Mouse (Mus musculus): ENCODE results near the gene Sema3c. TPM values are rescaled to one million over a fixed set of nuclear protein-coding genes. Genes with fewer than 3 reads are reported as not detected.

Gene Sema3c
- polyA plus RNA-seq, 1 experiment from 2014 or later, result 11.6 TPM

DNA sequence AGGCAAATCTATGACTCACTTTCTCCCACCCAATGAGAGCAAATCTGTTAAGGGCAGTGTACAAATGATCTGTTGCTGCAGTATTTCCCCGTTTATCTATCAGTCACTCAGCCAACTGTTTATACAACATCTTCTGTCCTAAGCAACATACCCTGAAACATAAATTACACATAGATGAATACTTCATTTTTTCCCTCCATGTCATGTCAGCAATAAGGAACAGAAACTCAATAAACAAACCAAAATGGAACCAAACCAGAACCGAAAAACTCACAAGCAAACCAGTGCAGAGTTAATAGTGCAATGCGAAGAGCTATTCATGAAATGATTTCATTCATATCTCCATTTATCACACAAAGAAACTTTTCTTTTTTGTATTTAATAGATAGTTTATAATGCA is 17.8 kb downstream of the Sema3c start:
- Histone ChIP-seq H3K36me3 (ENCODE audit: control insufficient read depth, insufficient read depth, low read length) (no peaks in the 10 kb centered on the region), H3K27me3 (ENCODE audit: control insufficient read depth, insufficient read depth, low read length) (no peaks in the 10 kb centered on the region), H3K9ac (ENCODE audit: low read length) (no peak overlapping the region), H3K4me3 (ENCODE audit: control insufficient read depth in 1 of 2, insufficient read depth in 1 of 2, low read depth in 1 of 2, low read length in 2 of 2) (no peak overlapping the region), H3K4me1 (ENCODE audit: control insufficient read depth in 2 of 2, insufficient read depth in 2 of 2, low read length in 2 of 2) (no peaks in the 10 kb centered on the region), H3K27ac (replicated peaks in 1 of 2; ENCODE audit: control insufficient read depth in 1 of 2, insufficient read depth in 1 of 2, low read depth in 2 of 2, low read length in 2 of 2) (no peak overlapping the region), H3K9me3 (ENCODE audit: control insufficient read depth, low read length) (no peaks in the 10 kb centered on the region), H3K4me2 (ENCODE audit: low read length) (no peak overlapping the region)
- 83% methylated on average over 3 of the region's 3 CpGs for WGBS
- ATAC-seq (ENCODE audit: insufficient number of reproducible peaks, insufficient read depth, low FRiP score, low read depth), result no peak

DNA sequence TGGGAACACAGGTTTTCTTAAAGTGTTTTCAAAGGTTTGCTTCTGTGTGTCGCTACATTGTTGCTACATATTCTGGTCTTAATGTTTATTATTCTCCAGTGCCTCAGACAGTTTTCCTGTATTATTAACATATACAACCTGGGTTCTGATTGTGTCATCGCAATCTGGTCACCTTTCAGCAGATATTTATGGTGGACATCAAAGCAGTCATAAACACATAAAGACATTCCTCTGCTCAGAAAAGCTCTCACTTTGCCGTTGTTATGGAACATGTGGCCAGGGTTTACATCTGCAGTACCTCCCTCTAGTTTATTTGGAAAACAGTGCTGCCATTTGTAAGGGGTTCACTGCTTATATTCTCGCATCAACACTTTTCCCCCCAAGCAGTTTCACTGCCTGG is 27.6 kb downstream of the Sema3c start:
- Histone ChIP-seq H3K9me3 (ENCODE audit: control insufficient read depth, low read length) (no peaks in the 10 kb centered on the region), H3K4me2 (ENCODE audit: low read length) (no peak overlapping the region), H3K36me3 (ENCODE audit: control insufficient read depth, insufficient read depth, low read length) (no peaks in the 10 kb centered on the region), H3K4me1 (ENCODE audit: control insufficient read depth in 2 of 2, insufficient read depth in 2 of 2, low read length in 2 of 2) (no peaks in the 10 kb centered on the region), H3K4me3 (ENCODE audit: control insufficient read depth in 1 of 2, insufficient read depth in 1 of 2, low read depth in 1 of 2, low read length in 2 of 2) (no peak overlapping the region), H3K27me3 (ENCODE audit: control insufficient read depth, insufficient read depth, low read length) (no peaks in the 10 kb centered on the region), H3K9ac (ENCODE audit: low read length) (no peak overlapping the region), H3K27ac (replicated peaks in 1 of 2; ENCODE audit: control insufficient read depth in 1 of 2, insufficient read depth in 1 of 2, low read depth in 2 of 2, low read length in 2 of 2) (no peak overlapping the region)
- no peak for ATAC-seq (ENCODE audit: insufficient number of reproducible peaks, insufficient read depth, low FRiP score, low read depth)
- 78% methylated on average over 4 of the region's 4 CpGs for WGBS

DNA sequence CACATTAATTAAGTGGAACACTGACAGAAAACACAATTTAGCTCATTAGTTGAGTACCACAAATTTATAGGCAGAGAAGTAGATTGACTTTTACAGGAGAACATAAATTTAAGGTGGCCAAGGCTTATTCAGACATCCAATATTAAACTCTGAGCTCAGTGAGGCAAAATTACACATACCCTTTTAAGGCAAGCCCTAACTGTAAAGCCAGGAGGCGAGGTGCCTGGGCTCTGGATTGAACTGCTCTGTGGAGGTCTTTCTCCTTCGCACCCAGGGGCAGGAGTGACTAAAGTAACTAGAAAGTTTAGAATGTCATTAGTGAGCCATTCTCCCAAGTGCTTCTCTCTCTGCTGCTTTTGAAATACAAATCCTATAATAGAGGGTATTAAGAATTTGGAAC is 46.5 kb downstream of the Sema3c start:
- Histone ChIP-seq H3K27me3 (ENCODE audit: control insufficient read depth, insufficient read depth, low read length) (no peaks in the 10 kb centered on the region), H3K4me2 (ENCODE audit: low read length) (no peak overlapping the region), H3K4me1 (ENCODE audit: control insufficient read depth in 2 of 2, insufficient read depth in 2 of 2, low read length in 2 of 2) (no peaks in the 10 kb centered on the region), H3K4me3 (ENCODE audit: control insufficient read depth in 1 of 2, insufficient read depth in 1 of 2, low read depth in 1 of 2, low read length in 2 of 2) (no peak overlapping the region), H3K9ac (ENCODE audit: low read length) (no peak overlapping the region), H3K27ac (replicated peaks in 1 of 2; ENCODE audit: control insufficient read depth in 1 of 2, insufficient read depth in 1 of 2, low read depth in 2 of 2, low read length in 2 of 2) (no peak overlapping the region), H3K36me3 (ENCODE audit: control insufficient read depth, insufficient read depth, low read length) (no peaks in the 10 kb centered on the region), H3K9me3 (ENCODE audit: control insufficient read depth, low read length) (no peaks in the 10 kb centered on the region)
- 77% methylated on average over 2 of the region's 2 CpGs for WGBS
- no peak for ATAC-seq (ENCODE audit: insufficient number of reproducible peaks, insufficient read depth, low FRiP score, low read depth)

DNA sequence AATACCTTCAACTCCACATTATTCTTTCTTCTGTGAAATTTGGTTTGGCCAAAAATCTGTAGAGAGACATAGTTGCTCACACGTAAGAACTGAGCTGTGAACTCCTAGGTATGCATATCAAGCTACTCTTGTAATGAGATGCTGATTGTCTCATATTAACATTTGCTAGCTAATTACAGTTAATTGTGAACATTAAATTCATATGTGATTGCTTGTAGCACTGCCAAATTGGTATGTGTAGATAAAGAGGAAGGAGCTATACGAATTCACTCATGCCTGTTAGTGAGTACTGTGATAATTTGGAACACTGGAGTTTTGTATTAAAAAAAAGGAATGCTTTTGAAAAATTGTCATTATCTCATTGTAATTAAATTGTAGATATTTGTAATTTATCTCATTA is 48.5 kb downstream of the Sema3c start:
- no peaks in the 10 kb centered on the region for H3K9me3 ChIP-seq (ENCODE audit: control insufficient read depth, low read length)
- no peaks in the 10 kb centered on the region for H3K36me3 ChIP-seq (ENCODE audit: control insufficient read depth, insufficient read depth, low read length)
- no peak overlapping the region for H3K4me2 ChIP-seq (ENCODE audit: low read length)
- no peak overlapping the region for H3K27ac ChIP-seq (replicated peaks in 1 of 2; ENCODE audit: control insufficient read depth in 1 of 2, insufficient read depth in 1 of 2, low read depth in 2 of 2, low read length in 2 of 2)
- H3K4me1 ChIP-seq (ENCODE audit: control insufficient read depth in 2 of 2, insufficient read depth in 2 of 2, low read length in 2 of 2), result no peaks in the 10 kb centered on the region
- WGBS, result 81% methylated on average over 2 of the region's 2 CpGs
- no peaks in the 10 kb centered on the region for H3K27me3 ChIP-seq (ENCODE audit: control insufficient read depth, insufficient read depth, low read length)
- ATAC-seq (ENCODE audit: insufficient number of reproducible peaks, insufficient read depth, low FRiP score, low read depth), result no peak
- H3K9ac ChIP-seq (ENCODE audit: low read length), result no peak overlapping the region
- no peak overlapping the region for H3K4me3 ChIP-seq (ENCODE audit: control insufficient read depth in 1 of 2, insufficient read depth in 1 of 2, low read depth in 1 of 2, low read length in 2 of 2)

DNA sequence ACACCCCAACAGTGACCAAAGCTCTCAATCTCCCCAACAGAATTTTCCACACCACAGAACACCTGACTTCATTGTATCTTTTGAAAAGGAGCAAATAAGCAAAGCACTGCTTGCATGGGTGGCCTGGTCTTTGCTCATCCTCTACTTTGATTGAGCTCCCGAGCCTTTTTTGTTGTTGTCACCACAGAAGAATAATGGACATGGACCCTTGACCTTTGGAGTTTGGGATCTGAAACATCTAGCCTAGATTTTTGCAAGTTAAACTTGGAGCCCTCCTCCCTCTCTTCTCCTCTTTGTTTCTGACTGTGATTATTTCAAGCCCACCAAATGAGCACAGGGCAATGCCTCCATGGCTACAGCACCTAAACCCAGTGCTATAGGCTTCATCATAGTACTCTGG is 54.5 kb downstream of the Sema3c start:
- Histone ChIP-seq H3K4me3 (ENCODE audit: control insufficient read depth in 1 of 2, insufficient read depth in 1 of 2, low read depth in 1 of 2, low read length in 2 of 2) (no peak overlapping the region), H3K4me2 (ENCODE audit: low read length) (no peak overlapping the region), H3K9me3 (ENCODE audit: control insufficient read depth, low read length) (no peaks in the 10 kb centered on the region), H3K27ac (replicated peaks in 1 of 2; ENCODE audit: control insufficient read depth in 1 of 2, insufficient read depth in 1 of 2, low read depth in 2 of 2, low read length in 2 of 2) (no peak overlapping the region), H3K36me3 (ENCODE audit: control insufficient read depth, insufficient read depth, low read length) (no peaks in the 10 kb centered on the region), H3K9ac (ENCODE audit: low read length) (no peak overlapping the region), H3K4me1 (ENCODE audit: control insufficient read depth in 2 of 2, insufficient read depth in 2 of 2, low read length in 2 of 2) (no peaks in the 10 kb centered on the region), H3K27me3 (ENCODE audit: control insufficient read depth, insufficient read depth, low read length) (no peaks in the 10 kb centered on the region)
- no peak for ATAC-seq (ENCODE audit: insufficient number of reproducible peaks, insufficient read depth, low FRiP score, low read depth)
- whole genome bisulfite sequencing, result 74% methylated on average over 1 of the region's 1 CpGs

DNA sequence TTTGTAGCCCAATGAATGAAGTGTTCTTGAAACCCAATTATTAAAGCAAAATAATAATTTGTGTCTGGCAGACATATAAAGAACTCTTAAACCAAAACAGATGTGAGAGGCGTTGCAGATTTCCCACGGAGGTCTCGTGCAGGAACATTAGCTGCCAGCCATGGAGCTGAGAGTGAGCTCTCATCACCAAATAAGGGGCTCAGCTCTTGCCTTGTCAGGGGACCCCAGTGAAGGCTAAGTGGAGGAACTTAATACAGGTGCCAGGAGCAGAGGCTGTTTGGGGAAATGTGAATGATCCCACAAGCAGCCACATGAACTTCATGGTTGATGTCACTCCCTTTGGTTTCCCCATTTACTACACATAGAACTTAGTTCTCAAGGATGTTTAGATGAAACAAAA is 55.5 kb downstream of the Sema3c start:
- ATAC-seq (ENCODE audit: insufficient number of reproducible peaks, insufficient read depth, low FRiP score, low read depth), result no peak
- Histone ChIP-seq H3K4me3 (ENCODE audit: control insufficient read depth in 1 of 2, insufficient read depth in 1 of 2, low read depth in 1 of 2, low read length in 2 of 2) (no peak overlapping the region), H3K27ac (replicated peaks in 1 of 2; ENCODE audit: control insufficient read depth in 1 of 2, insufficient read depth in 1 of 2, low read depth in 2 of 2, low read length in 2 of 2) (no peak overlapping the region), H3K9me3 (ENCODE audit: control insufficient read depth, low read length) (no peaks in the 10 kb centered on the region), H3K4me1 (ENCODE audit: control insufficient read depth in 2 of 2, insufficient read depth in 2 of 2, low read length in 2 of 2) (no peaks in the 10 kb centered on the region), H3K36me3 (ENCODE audit: control insufficient read depth, insufficient read depth, low read length) (no peaks in the 10 kb centered on the region), H3K4me2 (ENCODE audit: low read length) (no peak overlapping the region), H3K9ac (ENCODE audit: low read length) (no peak overlapping the region; the same call in 1 of the 2 replicates), H3K27me3 (ENCODE audit: control insufficient read depth, insufficient read depth, low read length) (no peaks in the 10 kb centered on the region)
- 27% methylated on average over 3 of the region's 3 CpGs for WGBS

DNA sequence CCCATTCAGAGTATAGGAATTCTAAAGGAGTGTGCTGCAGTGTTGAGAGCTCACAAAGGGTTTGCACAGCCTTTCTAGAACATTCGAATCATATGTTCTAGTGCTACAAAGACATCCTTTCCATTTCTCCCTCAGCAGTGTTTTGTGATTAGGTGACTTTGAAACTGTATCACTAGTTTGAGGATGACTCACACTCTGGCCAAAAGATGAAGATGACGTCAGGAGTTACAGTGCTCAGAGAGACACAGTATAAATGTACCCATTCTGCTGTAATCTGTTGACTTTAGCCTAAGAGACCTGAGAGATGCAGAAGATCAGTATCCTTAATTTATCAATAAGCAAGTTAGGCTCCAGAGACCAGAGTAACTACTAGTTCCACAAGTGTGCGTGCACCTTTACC is 65.4 kb downstream of the Sema3c start:
- no peak overlapping the region for H3K27ac ChIP-seq (replicated peaks in 1 of 2; ENCODE audit: control insufficient read depth in 1 of 2, insufficient read depth in 1 of 2, low read depth in 2 of 2, low read length in 2 of 2)
- no peaks in the 10 kb centered on the region for H3K36me3 ChIP-seq (ENCODE audit: control insufficient read depth, insufficient read depth, low read length)
- no peak overlapping the region for H3K9ac ChIP-seq (ENCODE audit: low read length)
- 73% methylated on average over 3 of the region's 3 CpGs for WGBS
- H3K4me3 ChIP-seq (ENCODE audit: control insufficient read depth in 1 of 2, insufficient read depth in 1 of 2, low read depth in 1 of 2, low read length in 2 of 2), result no peak overlapping the region
- no peak for ATAC-seq (ENCODE audit: insufficient number of reproducible peaks, insufficient read depth, low FRiP score, low read depth)
- H3K9me3 ChIP-seq (ENCODE audit: control insufficient read depth, low read length), result no peaks in the 10 kb centered on the region
- peaks cover 2 to 16% of the 10 kb centered on the region in 2 experiments; a peak in 3 of 4 replicates for H3K4me1 ChIP-seq (ENCODE audit: control insufficient read depth in 2 of 2, insufficient read depth in 2 of 2, low read length in 2 of 2)
- no peaks in the 10 kb centered on the region for H3K27me3 ChIP-seq (ENCODE audit: control insufficient read depth, insufficient read depth, low read length)
- no peak overlapping the region for H3K4me2 ChIP-seq (ENCODE audit: low read length)

DNA sequence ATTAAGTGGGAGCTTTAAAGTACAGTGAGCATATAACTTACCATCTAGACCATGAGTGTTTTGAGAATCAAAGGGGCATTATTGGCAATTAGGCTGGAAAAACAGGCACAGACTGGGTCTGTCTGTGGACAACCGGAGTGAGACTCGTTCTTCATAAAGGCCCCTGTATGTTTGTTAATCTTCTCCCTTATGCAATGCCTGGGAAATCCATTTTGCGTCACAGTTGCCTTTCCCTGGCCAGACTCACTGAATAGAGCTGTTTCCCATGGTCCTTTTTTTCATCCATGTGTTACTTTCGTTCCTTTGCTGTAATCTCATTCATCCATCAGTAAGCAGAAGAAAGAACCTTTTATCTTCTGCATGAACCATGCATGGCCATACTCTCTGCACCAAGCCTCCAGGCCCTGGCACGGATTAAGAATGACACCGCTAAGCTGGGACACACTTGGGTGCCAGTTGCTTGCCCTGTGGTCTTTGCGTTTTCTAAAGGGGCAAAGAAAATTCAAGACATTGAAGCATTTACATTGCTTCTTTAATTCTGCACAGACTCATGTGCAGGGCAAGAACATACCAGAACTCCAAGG is 73.7 kb downstream of the Sema3c start:
- ATAC-seq (ENCODE audit: insufficient number of reproducible peaks, insufficient read depth, low FRiP score, low read depth), result no peak
- H3K27me3 ChIP-seq (ENCODE audit: control insufficient read depth, insufficient read depth, low read length), result no peaks in the 10 kb centered on the region
- no peak overlapping the region for H3K9ac ChIP-seq (ENCODE audit: low read length)
- H3K4me1 ChIP-seq (ENCODE audit: control insufficient read depth in 2 of 2, insufficient read depth in 2 of 2, low read length in 2 of 2), result no peaks in the 10 kb centered on the region
- no peak overlapping the region for H3K4me3 ChIP-seq (ENCODE audit: control insufficient read depth in 1 of 2, insufficient read depth in 1 of 2, low read depth in 1 of 2, low read length in 2 of 2)
- no peaks in the 10 kb centered on the region for H3K9me3 ChIP-seq (ENCODE audit: control insufficient read depth, low read length)
- no peak overlapping the region for H3K4me2 ChIP-seq (ENCODE audit: low read length)
- no peaks in the 10 kb centered on the region for H3K36me3 ChIP-seq (ENCODE audit: control insufficient read depth, insufficient read depth, low read length)
- H3K27ac ChIP-seq (replicated peaks in 1 of 2; ENCODE audit: control insufficient read depth in 1 of 2, insufficient read depth in 1 of 2, low read depth in 2 of 2, low read length in 2 of 2), result no peak overlapping the region
- 77% methylated on average over 7 of the region's 7 CpGs for WGBS

All from heart, embryonic 14.5 days (tissue).